Mouse (Mus musculus) stomach, embryonic 15.5 days (tissue): ENCODE results near the gene Macf1. TPM values are rescaled to one million over a fixed set of nuclear protein-coding genes. Genes with fewer than 3 reads are reported as not detected.
A peak's percentile ranks its signal among the peaks of the same experiment; 100 is the strongest.

ENCODE experiments used
- ATAC-seq: fragments of 200-750 bp; cut with Nextera tagmentation; 2 replicates; pipeline ENCODE4 v1.8.0; 2017; ENCODE audit warnings: low read depth, moderate number of reproducible peaks, moderate TSS enrichment; ENCODE audit not compliant: insufficient read depth, low FRiP score
- H3K27ac ChIP-seq: fragments of 300-500 bp; sonication (generic); 2 replicates; pipeline ENCODE4 v1.5.1; 2015; ENCODE audit warnings: mild to moderate bottlenecking, inconsistent platforms
- H3K27me3 ChIP-seq: fragments of 300-500 bp; sonication (generic); replicated peaks from 2 replicates; pipeline ENCODE4 v1.6.1; 2015; ENCODE audit warnings: inconsistent platforms
- H3K36me3 ChIP-seq: fragments of 300-500 bp; sonication (generic); 2 replicates; pipeline ENCODE4 v1.6.1; 2015; ENCODE audit warnings: inconsistent platforms
- H3K4me1 ChIP-seq: fragments of 300-500 bp; sonication (generic); 2 replicates; pipeline ENCODE4 v1.6.1; 2015; ENCODE audit warnings: inconsistent platforms
- H3K4me2 ChIP-seq: fragments of 300-500 bp; sonication (generic); 2 replicates; pipeline ENCODE4 v1.6.1; 2015; ENCODE audit warnings: mild to moderate bottlenecking, inconsistent platforms
- H3K4me3 ChIP-seq: fragments of 300-500 bp; sonication (generic); replicated peaks from 2 replicates; pipeline ENCODE4 v1.5.1; 2015; ENCODE audit warnings: inconsistent platforms
- H3K9ac ChIP-seq: fragments of 300-500 bp; sonication (generic); 2 replicates; pipeline ENCODE4 v1.6.1; 2015; ENCODE audit warnings: inconsistent platforms
- H3K9me3 ChIP-seq: fragments of 300-500 bp; sonication (generic); 2 replicates; pipeline ENCODE4 v1.6.1; 2016; ENCODE audit warnings: inconsistent platforms
- WGBS: fragments of 180-500 bp; shearing (Covaris S2); methylation state at CpG from one replicate; pipeline ENCODE4 v1.1.7; 2015; 5-methylcytosine and 5-hydroxymethylcytosine counted together
- polyA plus RNA-seq: library from polyadenylated mRNA; unstranded; fragments of >200 nt; fragmentation: Nextera tagmentation; extraction: Ambion mirVana; gene quantifications from 2 replicates; pipeline ENCODE4 v1.2.1, GENCODE M21; 2015

The Macf1 gene
- polyA plus RNA-seq, 1 experiment from 2014 or later: 34.6 TPM

- no peak overlapping the region for H3K4me3 ChIP-seq
- H3K4me1 ChIP-seq: no peaks in the 10 kb centered on the region
- peaks cover 53% of the 10 kb centered on the region for H3K36me3 ChIP-seq
- 72% methylated on average over 1 of the region's 1 CpGs for WGBS
- no peaks in the 10 kb centered on the region for H3K27me3 ChIP-seq
- no peak overlapping the region for H3K9ac ChIP-seq
- ATAC-seq: no peak
- H3K27ac ChIP-seq: no peak overlapping the region
- H3K9me3 ChIP-seq: no peaks in the 10 kb centered on the region
- no peak overlapping the region for H3K4me2 ChIP-seq
Measured at GRCm38 (mm10) chr4:123385028-123385427, 299.1 kb downstream of the Macf1 start.

GRCm38 (mm10) chr4:123383173-123383572 lies 301.0 kb downstream of the Macf1 start:
- Histone ChIP-seq H3K9me3 (no peaks in the 10 kb centered on the region), H3K27ac (no peak overlapping the region), H3K36me3 (peaks cover 52% of the 10 kb centered on the region), H3K4me3 (no peak overlapping the region), H3K27me3 (no peaks in the 10 kb centered on the region), H3K4me2 (no peak overlapping the region), H3K4me1 (no peaks in the 10 kb centered on the region), H3K9ac (no peak overlapping the region)
- no peak for ATAC-seq
- WGBS: 92% methylated on average over 7 of the region's 7 CpGs

DNA sequence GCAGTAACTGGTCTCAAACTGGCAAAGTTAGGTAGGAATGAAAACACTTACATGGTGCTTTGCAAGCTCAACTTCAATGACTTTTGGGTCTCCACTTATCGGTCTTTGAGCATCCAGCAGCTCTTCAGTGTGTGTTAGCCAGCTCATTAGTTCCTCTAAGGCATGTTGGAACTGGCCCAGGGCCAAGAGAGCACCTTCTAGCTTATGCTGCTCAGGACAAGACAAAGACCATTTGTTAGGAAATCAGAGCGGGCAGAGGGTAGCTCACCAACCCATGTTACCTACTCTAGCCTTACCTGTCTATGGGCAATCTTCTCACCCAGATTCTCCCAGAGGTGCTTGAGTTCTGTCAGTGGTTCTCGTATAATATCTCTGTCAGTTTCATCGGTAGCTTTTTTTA lies 302.1 kb downstream of the Macf1 start:
- H3K4me3 ChIP-seq: no peak overlapping the region
- 88% methylated on average over 4 of the region's 4 CpGs for WGBS
- no peaks in the 10 kb centered on the region for H3K27me3 ChIP-seq
- H3K36me3 ChIP-seq: peaks cover 52% of the 10 kb centered on the region
- no peak overlapping the region for H3K9ac ChIP-seq
- H3K4me1 ChIP-seq: no peaks in the 10 kb centered on the region
- no peaks in the 10 kb centered on the region for H3K9me3 ChIP-seq
- ATAC-seq: no peak
- no peak overlapping the region for H3K4me2 ChIP-seq
- no peak overlapping the region for H3K27ac ChIP-seq

- Histone ChIP-seq H3K27me3 (no peaks in the 10 kb centered on the region), H3K27ac (no peak overlapping the region), H3K36me3 (peaks cover 51% of the 10 kb centered on the region), H3K9me3 (no peaks in the 10 kb centered on the region), H3K4me2 (no peak overlapping the region), H3K9ac (no peak overlapping the region), H3K4me1 (no peaks in the 10 kb centered on the region), H3K4me3 (no peak overlapping the region)
- ATAC-seq: no peak
- 88% methylated on average over 11 of the region's 11 CpGs for WGBS
Measured at GRCm38 (mm10) chr4:123381598-123381997, 302.6 kb downstream of the Macf1 start.

- 94% methylated on average over 3 of the region's 3 CpGs for WGBS
- H3K36me3 ChIP-seq: peaks cover 57% of the 10 kb centered on the region
Measured at GRCm38 (mm10) chr4:123376031-123376430, 308.1 kb downstream of the Macf1 start.

GRCm38 (mm10) chr4:123374316-123375008 lies 309.7 kb downstream of the Macf1 start:
- H3K4me1 ChIP-seq: no peaks in the 10 kb centered on the region
- no peak overlapping the region for H3K27ac ChIP-seq
- no peaks in the 10 kb centered on the region for H3K9me3 ChIP-seq
- no peak overlapping the region for H3K9ac ChIP-seq
- 91% methylated on average over 12 of the region's 12 CpGs for WGBS
- no peak for ATAC-seq
- no peak overlapping the region for H3K4me3 ChIP-seq
- H3K27me3 ChIP-seq: no peaks in the 10 kb centered on the region
- H3K4me2 ChIP-seq: no peak overlapping the region
- peaks cover 65% of the 10 kb centered on the region for H3K36me3 ChIP-seq

More at GRCm38 (mm10) chr4:123376031-123376430, 308.1 kb downstream of the Macf1 start:
- H3K4me1 ChIP-seq: no peaks in the 10 kb centered on the region
- no peak overlapping the region for H3K27ac ChIP-seq
- H3K4me3 ChIP-seq: no peak overlapping the region
- no peak overlapping the region for H3K4me2 ChIP-seq
- H3K27me3 ChIP-seq: no peaks in the 10 kb centered on the region
- no peaks in the 10 kb centered on the region for H3K9me3 ChIP-seq
- ATAC-seq: no peak
- H3K9ac ChIP-seq: no peak overlapping the region

DNA sequence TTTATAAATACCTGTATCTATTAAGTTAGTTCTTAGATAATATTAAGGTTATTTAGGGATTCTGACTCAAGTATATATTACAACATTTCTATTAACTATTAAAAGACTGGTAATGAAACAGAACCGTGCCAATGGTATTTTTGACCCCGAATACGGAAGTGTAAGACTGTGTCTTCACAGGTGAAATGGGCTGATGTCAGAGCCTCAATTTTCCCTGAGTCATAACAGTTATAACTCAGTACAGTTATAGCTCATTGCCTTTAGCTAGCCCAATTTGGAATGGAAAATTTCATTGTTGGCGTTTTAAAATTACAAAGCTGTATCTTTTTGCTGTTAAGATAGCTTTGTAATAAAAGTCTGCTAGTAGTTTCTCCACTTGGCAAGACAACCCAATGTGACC lies 320.6 kb downstream of the Macf1 start:
- peaks cover 40% of the 10 kb centered on the region for H3K36me3 ChIP-seq
- no peaks in the 10 kb centered on the region for H3K27me3 ChIP-seq
- WGBS: 95% methylated on average over 4 of the region's 4 CpGs

GRCm38 (mm10) chr4:123360771-123361170 lies 323.4 kb downstream of the Macf1 start:
- Histone ChIP-seq H3K4me3 (no peak overlapping the region), H3K27me3 (no peaks in the 10 kb centered on the region), H3K4me2 (no peak overlapping the region), H3K4me1 (no peaks in the 10 kb centered on the region), H3K9me3 (no peaks in the 10 kb centered on the region), H3K36me3 (peaks cover 37% of the 10 kb centered on the region), H3K27ac (no peak overlapping the region), H3K9ac (no peak overlapping the region)
- WGBS: 95% methylated on average over 12 of the region's 12 CpGs
- no peak for ATAC-seq

More for the DNA sequence above, 320.6 kb downstream of the Macf1 start:
- Histone ChIP-seq H3K4me1 (no peaks in the 10 kb centered on the region), H3K27ac (no peak overlapping the region), H3K9ac (no peak overlapping the region), H3K4me3 (no peak overlapping the region), H3K9me3 (no peaks in the 10 kb centered on the region), H3K4me2 (no peak overlapping the region)
- no peak for ATAC-seq

GRCm38 (mm10) chr4:123358613-123359012 lies 325.5 kb downstream of the Macf1 start:
- no peaks in the 10 kb centered on the region for H3K4me1 ChIP-seq
- no peak overlapping the region for H3K9ac ChIP-seq
- H3K36me3 ChIP-seq: peaks cover 43% of the 10 kb centered on the region
- H3K9me3 ChIP-seq: no peaks in the 10 kb centered on the region
- no peak overlapping the region for H3K4me2 ChIP-seq
- ATAC-seq: no peak
- 89% methylated on average over 7 of the region's 7 CpGs for WGBS
- H3K4me3 ChIP-seq: no peak overlapping the region
- H3K27me3 ChIP-seq: no peaks in the 10 kb centered on the region
- no peak overlapping the region for H3K27ac ChIP-seq

- no peak for ATAC-seq
Measured at GRCm38 (mm10) chr4:123355941-123356340, 328.2 kb downstream of the Macf1 start.

GRCm38 (mm10) chr4:123353271-123353877 lies 330.8 kb downstream of the Macf1 start:
- WGBS: 76% methylated on average over 10 of the region's 10 CpGs
- no peaks in the 10 kb centered on the region for H3K27me3 ChIP-seq
- H3K9me3 ChIP-seq: no peaks in the 10 kb centered on the region
- peaks cover 52% of the 10 kb centered on the region for H3K36me3 ChIP-seq
- ATAC-seq: no peak
- no peaks in the 10 kb centered on the region for H3K4me1 ChIP-seq
- H3K9ac ChIP-seq: no peak overlapping the region
- H3K27ac ChIP-seq: no peak overlapping the region
- no peak overlapping the region for H3K4me3 ChIP-seq
- H3K4me2 ChIP-seq: no peak overlapping the region

More at GRCm38 (mm10) chr4:123355941-123356340, 328.2 kb downstream of the Macf1 start:
- no peaks in the 10 kb centered on the region for H3K27me3 ChIP-seq
- no peak overlapping the region for H3K27ac ChIP-seq
- no peaks in the 10 kb centered on the region for H3K9me3 ChIP-seq
- peaks cover 54% of the 10 kb centered on the region for H3K36me3 ChIP-seq
- 86% methylated on average over 8 of the region's 8 CpGs for WGBS
- H3K9ac ChIP-seq: no peak overlapping the region
- no peak overlapping the region for H3K4me2 ChIP-seq
- H3K4me3 ChIP-seq: no peak overlapping the region
- no peaks in the 10 kb centered on the region for H3K4me1 ChIP-seq

GRCm38 (mm10) chr4:123343471-123343789 lies 340.7 kb downstream of the Macf1 start:
- ATAC-seq: peak; percentile 53
- 2% methylated on average over 6 of the region's 6 CpGs for WGBS
- Histone ChIP-seq H3K27me3 (peaks cover 40% of the 10 kb centered on the region), H3K4me1 (peaks cover 18% of the 10 kb centered on the region), H3K9me3 (no peaks in the 10 kb centered on the region), H3K36me3 (no peaks in the 10 kb centered on the region), H3K27ac (0 out of 2 replicates have a peak overlapping the region, but pooled peaks have one; percentile 11), H3K4me3 (peak overlapping the region; percentile 57), H3K9ac (no peak overlapping the region), H3K4me2 (peak overlapping the region; percentile 96)
